Mouse (Mus musculus) adrenal gland (tissue): ENCODE results near the gene Sema3b.

Experiments
- intact Hi-C: fragments of 180-260 bp; cut with DNase I; formaldehyde crosslinking; loops from one replicate; pipeline ENCODE4 v1.15.1; 2025

Sema3b gene

DNA sequence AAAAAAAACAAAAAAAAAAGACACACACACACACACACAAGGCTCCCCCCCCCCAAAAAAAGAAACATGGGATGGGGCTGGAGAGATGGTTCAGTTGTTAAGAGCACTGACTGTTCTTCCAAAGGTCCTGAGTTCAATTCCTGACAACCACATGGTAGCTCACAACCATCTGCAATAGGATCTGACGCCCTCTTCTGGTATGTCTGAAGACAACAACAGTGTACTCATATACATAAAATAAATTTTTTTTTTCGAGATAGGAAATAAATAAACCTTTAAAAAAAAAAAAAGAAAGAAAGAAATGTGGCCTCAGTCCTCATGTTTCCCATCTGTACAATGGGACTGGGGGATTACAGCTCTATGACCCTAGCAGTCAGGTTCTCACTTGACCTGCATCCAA is 8.4 kb upstream of the Sema3b start:
- intact Hi-C loops, result no loop called here

DNA sequence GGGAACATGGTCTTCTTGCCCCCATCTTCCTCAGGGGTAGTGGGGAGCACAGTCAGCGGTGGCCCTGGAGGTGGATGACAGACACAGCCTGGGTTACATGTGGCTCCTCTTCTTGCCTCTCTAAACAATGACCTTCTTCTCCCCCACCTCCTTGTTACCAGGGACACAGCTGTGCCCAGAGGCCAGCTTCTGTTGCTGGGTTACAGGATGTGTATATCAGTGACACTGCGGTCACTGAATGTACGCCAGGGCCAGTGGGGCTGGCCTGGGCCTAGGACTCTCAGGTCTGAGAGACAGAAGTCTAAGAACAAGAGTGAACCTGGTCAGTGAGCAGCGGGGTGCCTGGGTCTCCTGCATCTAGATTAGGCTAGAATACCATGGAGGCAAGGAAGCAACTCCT is 6.0 kb upstream of the Sema3b start:
- intact Hi-C loops, result no loop called here

DNA sequence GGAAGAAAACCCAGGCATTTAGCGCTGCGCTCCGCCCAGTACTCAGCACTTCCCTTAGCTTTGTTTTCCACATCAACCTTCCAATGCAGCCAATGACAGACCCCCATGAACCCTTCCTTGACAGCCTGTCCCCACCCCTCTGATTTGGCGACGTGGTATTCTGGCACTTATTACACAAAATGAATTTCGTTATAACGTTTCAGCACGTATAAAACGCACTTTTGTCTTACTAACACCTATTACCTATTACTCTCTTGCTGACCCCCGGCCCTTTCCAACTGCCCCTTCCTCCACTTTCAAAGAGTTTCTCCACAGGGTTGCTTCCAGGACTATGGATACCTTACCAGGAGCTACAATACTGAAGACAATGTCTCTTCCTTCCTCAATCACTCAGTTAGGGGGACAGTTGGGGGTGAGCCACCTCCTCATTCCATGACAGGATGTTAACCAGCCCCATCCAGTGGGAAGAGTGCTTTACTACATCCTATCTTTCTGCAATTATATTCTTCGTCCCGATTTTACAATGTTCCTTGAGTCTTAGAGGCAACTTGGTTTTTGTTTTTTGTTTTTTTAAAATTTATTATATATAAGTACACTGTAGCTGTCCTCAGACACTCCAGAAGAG is 4.0 kb upstream of the Sema3b start:
- intact Hi-C loops, result no loop called here

DNA sequence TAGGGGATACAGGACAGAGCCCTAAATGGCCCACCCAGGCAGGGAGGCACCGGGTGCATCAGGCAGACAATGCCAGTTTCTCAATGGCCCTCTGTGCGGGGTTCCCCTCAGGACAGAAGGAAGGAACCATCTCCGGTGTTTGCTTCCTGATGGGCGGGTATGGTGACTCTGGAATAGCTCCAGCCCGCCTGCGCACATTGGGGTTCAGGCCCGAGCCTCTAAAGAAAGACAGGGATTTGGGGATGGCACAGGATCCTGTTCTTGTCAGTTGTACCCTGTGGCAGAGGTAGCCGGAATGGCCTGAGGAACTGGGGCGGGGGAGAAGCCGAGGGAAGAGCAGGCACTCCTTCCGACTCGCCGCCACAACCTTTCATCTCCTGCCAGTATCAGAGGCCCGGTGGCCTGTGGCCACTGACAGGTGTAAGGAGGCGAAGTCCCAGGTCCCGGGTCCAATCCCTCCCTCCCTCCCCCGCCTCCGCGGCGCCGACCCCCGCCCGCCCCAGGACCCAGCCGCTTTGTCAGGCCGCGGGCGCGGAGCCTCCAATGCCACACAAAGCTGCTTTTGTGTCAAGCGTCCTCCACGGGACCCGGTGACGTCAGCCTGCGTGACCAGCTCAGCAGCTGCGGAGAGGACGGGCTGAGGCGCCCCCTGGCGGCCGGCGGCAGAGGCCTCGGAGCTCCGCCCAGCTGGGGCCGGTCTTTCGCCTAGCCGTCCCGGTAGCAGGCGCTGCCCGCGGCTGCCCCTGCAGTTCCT is 3.3 kb upstream of the Sema3b start:
- intact Hi-C loops, result no loop called here

DNA sequence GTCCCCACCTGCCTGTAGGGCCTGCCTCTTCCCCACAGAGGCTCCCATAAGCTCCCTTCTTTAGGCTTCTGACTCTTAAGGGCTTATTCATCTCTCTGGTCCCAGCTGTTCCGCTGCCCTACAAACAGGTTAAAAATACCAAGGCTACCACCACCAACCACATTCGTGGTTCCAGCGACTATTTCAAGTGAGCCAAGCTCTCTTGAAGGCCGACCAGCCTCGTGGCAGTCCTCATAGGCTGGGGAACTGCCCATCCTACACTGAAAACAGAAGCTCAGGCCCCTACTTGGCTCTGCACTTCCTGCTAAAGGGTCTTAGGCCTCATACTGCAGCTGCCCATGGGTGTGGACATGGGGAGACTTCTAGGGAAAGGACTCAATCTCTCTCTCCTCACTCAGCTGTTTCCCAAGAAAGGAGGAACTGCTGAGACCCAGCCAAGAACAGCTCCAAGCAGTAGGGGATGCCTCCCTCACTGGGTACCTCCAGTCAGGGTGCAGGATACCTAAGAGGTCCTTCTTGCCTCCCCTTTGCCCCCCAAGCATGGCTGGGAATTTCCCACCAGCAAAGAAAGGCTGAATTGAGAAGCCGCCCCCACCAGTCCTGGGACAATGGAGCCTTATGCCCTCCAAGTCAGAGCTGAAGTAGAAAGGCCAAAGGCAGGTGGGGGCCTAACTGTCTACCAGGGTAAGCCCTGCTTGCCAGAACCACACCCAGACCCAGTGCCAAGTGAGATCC is 2.6 kb upstream of the Sema3b start:
- intact Hi-C loops, result no loop called here

DNA sequence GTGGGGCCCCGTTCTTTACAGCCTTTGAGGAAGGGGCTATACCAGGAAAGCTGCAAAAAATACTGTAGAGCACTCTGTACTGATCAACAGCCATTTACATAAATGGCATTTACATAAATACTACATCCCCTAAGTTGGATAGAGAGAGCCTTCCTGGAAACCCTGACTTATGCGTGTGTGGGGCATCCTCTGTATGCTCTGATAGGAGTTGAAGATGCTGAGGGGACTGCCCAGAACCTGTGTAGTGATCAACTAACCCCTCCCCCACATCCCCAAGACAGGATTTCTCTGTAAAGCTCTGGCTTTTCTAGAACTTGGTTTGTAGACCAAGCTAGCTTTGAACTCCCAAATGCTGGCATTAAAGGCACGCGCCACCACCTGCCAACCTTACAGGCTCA is 403 bp upstream of the Sema3b start:
- intact Hi-C loops, result no loop called here

DNA sequence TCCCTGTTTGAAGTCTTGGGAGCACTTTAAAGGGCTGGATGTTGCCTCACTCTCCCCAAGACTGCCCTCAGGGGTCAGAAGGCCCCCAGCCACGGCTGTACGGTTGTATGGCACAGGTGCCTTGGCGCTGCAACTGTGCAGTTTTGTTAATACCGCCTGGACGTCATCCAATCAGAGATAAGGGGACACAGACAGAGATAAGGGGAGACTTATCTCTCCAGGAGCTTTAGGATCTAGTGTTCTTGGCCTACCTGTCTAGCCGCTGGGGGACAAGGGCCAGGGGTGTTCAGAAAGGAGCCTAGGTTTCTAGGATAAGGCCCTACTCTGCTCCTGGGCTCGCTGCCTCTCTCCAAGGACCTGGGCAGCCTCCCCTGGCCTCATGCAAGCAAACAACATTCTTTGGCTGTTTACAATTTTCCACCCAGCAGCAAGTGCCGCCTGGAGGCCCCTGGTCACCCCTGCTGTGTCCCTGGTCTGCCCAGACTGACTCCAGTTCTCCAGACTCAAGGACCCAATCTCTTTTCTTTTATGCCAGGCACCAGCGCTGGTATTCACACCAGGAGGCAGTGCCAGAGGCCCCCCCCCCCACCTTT is 1.3 kb downstream of the Sema3b start:
- intact Hi-C loops, result no loop called here

DNA sequence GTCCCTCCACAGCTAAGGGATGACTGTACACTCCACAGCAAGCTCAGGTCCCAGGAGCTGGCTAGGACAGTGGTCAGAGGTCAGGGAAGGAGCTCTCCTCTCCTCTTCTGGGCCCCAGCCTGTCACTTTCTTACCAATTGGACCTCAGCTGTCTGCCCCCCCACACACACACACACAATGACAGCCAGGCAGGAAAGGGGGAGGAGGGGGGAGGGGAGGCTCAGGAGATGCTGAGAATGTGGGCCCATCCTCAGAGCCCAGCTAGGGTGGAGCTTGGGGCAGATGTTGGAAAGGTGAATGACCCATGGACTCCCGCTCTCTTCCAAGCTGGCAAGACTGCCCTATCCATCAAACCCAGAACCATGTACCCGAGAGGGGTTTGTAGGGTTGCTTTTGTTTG is 2.0 kb downstream of the Sema3b start:
- intact Hi-C loops, result no loop called here

DNA sequence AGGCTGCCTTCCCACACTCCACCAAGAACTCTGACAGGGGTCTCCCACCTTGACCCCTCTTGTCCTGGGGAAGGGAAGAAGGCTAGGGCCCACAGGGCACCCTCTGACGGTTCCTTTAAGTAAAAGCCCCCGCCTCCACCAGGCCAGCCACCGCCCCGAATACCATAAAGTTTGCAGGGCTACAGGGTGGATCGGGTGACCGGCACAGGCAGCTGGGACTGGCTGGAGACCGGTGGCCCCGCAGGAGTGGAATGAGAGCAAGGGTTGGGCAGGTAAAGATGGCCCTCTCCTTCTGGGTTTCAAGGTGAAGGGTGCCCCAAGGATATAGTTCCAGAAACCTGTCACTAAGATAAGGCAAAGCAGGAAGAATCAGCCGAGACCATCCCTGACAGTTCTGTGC is 2.4 kb downstream of the Sema3b start:
- intact Hi-C loops, result no loop called here

DNA sequence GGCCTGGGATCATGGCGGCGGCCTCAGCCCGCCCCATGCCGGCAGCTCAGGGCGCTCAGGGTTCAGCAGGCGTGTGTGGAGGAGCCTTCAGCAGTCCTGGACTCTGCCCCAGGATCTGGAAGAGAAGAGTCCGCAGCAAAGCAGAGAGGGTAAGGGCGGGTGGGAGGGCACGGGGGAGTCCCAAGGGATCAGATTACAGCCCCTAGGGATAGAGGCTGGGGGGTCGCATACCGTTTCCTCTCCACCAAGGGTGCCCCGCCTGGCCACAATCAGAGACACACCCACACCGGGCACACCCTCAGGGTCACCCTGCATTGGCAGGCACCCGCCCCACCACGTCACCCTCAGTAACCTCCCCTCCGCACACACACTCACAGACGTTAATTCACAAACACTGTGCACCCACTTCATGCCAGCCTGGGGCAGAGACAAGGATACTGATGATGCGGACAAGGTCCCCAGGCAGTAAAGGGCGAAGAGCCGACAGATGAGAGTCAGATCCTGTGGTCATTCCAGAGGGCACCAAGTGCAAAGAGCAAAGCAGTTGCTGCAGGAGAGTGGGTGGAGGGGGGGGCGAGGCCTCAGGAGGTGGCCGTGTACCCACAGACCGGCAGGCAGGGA is 3.9 kb downstream of the Sema3b start:
- intact Hi-C loops, result no loop called here

DNA sequence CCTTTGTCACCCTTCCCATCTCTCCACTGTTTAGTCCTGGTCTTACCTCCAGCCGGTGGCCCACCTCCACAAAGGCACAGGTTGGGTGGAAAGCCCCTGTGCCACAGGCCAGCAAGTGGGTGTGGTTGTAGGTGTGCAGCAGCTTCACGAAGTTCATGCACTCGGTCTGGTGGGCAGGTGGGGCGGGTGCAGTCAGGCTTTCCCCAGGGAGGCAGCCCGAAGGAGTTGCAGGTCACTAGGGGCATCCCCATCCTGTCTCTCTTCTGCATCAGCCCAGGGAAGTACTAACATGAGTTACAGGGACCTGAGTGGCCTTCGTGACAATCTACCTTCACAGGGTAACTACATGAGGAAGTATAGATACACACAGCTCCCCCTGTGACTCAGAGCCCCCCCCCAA is 5.8 kb downstream of the Sema3b start:
- intact Hi-C loops, result loop anchor here (2.0 kb wide), 1 partner anchor 74 kb away; no protein-coding TSS in a partner anchor

DNA sequence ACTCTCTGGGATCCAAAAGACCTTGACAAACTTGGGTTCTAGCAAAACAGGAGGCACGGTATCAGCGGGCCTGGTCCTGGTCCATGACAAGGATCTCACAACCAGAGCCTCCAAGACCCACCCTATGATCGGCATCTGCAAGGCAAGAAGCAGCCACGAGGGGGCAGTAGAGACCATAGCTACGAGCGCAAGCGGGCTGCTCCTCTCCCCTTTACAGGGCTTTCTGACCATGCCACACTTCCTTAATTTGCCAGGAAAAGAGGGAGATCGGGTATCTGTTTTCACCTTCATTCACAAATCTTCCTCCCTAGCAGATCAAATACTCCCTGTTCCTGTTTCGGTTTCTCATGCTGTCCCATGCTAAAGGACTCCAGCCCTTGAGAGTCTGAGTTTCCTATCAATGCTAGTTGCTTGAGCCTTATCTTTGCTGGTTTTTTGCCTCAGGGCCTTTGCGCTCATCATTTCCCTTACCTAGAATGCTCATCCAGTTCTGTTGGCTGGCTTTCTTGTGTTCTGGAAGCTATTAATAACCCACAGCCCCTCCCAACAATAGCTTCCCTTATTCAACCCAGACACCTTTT is 6.9 kb downstream of the Sema3b start:
- intact Hi-C loops, result loop anchor here (1.0 to 2.0 kb wide), 2 partner anchors 43 to 75 kb away; no protein-coding TSS in a partner anchor

DNA sequence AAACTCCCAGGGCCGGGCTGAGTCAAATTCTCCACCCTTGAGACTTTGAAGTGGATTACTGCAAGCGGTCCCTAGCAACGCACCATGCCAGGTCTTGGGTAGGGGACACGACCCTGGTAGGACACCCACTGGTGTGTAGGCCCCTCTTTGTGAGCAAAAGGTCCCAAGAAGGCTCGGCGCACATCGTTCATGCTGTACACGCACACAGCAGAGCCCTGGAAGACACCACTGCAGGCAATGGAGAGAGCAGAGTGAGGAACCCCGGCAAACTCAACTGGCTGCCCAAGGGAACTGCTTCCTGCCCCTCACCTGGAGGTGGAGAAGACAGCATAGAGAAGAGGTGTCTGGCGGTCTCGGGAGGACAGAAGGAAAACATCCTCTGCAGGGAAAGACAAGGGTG is 7.8 kb downstream of the Sema3b start:
- intact Hi-C loops, result no loop called here

DNA sequence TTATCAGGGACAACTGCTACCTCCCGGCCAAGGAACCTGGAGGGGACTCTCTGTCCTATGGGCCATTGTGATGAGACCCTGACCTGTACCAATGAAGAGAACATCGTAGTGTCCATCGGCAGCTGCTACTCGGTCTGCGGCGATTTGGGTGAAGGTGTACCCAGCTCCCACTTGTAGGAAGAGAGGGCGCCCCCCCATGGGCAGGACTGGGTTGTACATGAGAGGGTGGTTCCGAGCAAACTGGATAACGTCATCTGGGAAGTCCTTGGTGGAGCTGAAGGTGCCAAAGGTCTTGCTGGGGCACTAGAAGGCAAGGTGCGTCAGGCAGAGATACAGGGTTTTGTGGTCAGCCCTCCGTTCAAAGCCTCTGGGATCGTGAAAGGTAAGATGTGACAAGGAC is 8.3 kb downstream of the Sema3b start:
- intact Hi-C loops, result no loop called here

DNA sequence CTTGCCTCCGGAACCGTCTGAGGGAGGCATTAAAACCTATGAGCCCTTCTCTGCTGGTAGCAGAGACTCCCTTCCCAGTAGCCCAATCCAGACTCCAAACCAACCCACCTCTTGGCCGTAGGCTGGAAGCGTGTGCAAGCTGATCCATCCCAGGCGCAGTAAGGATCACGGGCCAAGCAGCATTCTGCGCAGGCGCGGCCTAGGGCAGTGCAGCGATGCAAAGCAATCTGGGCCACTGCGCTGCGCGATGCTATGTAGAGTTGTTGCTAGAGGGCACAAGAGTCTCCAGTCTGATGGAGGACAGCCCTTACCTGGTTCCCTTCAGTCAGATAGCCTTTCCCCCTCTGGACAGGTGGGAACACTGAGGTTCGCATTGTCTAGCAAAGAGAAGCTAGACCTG is 9.2 kb downstream of the Sema3b start:
- intact Hi-C loops, result no loop called here

DNA sequence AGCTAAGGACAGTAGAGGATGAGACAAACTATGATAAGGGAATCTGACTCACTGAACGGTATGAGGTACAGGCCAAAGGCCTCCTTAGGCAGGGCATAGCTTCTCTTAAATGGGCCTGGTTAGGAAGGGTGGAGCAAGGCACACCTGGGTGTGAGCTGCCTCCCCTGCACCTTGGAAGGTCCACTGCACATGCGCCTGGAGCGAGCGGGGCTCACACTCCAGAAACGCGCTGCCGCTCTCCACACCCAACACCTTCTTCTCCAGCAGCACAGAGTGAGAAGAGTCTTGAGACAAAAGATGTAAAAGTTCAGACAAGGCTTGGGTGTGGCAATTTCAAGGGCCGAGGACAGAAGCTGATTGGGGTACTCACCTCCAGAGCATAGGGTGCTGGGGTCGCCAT is 9.6 kb downstream of the Sema3b start:
- intact Hi-C loops, result no loop called here

DNA sequence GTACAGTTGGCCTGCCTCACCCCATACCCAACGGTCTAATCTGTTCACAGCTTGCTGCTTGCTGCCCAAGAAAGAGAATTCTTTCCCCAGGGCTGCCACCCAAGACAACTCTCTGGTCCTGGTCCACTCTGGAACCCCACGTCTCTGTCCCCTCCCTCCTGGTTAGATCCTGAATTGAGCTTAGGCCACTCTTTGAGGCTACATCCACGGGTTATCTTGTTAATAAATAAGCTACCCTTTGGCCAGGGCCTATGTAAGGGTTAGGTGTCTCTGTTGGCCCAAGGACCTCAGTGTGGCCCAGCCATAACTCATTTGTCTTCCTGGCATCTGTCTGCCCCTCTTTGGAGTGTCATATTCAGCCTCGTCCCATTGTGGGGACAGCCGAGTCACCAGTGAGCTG is 10.6 kb downstream of the Sema3b start:
- intact Hi-C loops, result no loop called here

DNA sequence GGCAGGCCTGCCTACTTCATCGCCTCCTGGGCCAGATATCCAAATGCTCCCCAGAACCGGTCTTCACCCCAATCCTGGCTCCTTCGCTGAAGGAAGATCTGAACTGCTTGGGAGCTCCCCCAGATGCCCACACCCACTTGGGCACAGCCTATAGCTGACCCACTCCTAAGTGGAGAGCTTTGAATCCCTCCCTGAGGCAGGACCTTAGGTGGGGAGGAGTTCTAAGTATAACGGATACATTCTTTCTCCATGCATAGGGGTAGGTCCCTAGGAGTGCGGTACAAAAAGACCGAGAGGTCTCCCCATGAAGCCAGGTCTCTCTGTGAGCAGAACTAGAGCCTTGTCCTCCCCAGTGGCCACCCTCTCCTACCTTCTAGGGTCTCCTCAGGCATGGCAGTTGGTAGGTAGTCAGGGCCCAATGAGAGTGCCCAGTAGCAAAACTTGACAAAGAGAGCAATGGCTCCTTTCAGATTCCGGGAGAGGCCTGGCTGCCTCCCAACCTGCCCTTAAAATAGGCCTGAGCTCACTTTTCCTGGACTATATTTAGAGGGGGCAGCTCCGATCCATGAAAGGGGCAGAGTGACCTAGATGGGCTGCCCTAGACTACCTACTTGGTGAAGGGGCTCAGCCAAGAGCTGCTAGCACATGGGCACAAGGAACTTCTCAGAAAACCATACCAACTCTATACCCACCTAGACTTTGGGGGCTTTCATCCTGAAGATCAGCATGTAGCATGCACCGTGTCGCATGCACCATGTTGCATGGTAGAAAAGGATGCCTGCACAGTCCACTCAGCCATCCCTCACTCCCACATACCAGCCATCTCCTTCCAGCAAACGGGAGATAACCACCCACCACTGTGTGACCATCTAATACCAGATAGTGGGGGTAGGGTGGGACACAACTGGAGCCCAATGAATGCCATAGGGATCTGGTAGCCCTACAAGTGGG is 12.1 kb downstream of the Sema3b start:
- intact Hi-C loops, result no loop called here

DNA sequence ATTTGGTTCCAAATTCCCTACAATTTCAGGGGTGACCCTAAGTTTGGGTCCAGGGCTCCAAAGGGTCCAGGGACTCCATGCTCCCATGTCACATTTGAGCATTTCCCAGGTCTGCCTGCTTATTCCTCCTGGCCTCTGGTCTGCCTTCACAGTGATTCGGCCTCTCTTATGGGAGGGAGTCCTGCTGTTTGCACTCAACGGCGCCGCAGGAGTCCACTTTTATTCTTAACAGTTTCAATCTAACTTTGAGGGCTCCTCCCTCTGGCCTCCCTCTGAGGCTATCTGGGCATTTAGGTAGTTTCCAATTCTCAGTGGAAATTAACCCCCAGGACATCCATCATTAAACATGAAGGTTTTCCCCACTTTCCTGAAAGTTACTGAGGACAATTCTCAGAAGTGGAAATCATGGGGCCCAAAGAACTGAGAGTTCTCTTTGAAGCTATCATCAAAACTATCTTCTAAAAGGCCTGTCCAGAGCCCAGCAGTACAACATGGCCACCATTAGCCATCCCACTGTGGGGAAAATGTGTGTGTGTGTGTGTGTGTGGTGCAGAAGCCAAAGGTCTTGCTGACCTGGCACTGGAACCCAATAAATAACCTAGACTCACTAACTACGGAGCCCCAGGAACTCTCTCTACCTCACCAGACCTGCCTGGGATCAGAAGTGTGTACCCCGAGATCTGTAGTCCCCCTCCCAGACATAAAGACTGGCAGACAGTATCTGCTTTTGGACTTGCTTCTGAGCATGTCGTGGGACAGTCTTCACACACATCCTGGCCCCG is 14.6 kb downstream of the Sema3b start:
- intact Hi-C loops, result no loop called here
